Mouse (Mus musculus) embryo, embryonic 11 days (tissue): ENCODE data around the gene Mrpl37.
"Not testable (repeated sequence)": the region's sequence is repeated elsewhere in the genome, so short reads cannot be mapped to it uniquely, and the experiment has no call there.

Experiments
- DNase-seq: peaks from one replicate; pipeline ENCODE4 v3.0.0-alpha.2; 2015

Gene Mrpl37

DNA sequence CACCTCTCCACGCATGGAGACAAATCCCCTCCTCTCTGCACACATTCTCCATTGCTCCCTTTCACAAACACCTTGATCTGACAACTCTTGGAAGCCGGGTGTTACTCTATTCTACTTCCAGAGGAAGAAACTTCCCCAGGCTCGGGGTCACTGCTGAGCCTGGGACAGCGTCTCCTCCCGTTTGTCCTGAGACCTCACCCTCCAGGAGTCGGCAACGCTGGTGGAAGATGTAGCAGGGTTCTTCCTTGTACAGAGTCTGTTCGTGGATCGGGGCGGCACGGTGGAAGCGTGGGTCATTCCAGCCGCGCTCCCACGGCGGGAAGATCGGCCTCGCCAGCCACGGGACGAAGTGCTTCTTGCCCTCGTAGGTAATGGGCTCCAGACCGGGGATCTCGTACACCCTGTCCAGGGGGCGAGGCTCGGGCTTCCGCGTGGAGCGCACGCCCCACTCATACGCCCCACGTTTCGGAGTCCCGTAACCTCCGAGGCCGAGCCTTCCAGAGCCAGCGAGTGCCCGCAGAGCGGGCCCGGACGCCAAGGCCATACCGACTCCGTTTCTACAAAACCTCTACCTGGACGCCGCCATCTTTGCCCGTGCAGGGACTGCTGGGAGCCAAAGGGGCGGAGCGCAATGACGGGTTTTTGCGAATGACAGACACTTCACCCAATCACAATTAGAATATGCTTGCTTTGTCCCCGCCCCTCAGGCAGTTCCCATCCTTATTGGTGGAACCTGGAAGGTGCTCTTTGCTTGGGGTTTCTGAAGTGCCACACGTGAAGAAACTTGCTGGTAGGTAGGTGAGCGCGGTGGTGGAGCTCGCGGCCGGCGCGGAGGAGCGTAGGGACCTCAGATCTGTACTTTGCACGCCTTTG is at the start of gene Mrpl37, which contains the start of gene Cyb5rl:
TSS of gene Mrpl37 (minus strand) at position 617 of the 873 bp plus-strand sequence.
TSS of gene Cyb5rl (plus strand) at position 737 of the 873 bp plus-strand sequence.
- DNase-seq, result peak; percentile 97

- DNase-seq, result no peak
Observed at GRCm38 (mm10) chr4:107114278-107114677, 47.6 kb upstream of the Mrpl37 start.

- not testable (repeated sequence) for DNase-seq
Observed at GRCm38 (mm10) chr4:107109181-107109580, 42.5 kb upstream of the Mrpl37 start.

DNA sequence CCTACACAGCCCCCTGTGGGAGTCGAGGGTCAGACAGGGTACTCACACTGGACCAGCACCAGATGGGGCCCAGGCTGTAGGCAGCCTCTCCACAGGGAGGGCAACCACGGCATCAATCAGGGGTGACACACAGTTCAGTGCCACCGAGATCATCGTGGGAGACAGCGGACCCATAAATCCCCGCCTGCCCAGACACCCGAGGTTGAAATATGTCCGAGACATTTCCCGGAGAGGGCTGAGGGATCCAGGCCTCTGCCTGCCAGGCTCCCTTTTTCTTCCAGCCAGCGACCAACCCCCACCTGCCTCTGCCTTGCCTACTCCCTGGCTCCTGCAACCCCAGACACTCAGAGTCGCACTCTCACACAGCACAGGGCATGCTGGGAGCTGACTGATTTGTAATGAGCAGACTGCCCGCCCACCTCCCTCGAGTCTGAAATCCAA is 41.6 kb upstream of the Mrpl37 start:
- peak; percentile 77 for DNase-seq

DNA sequence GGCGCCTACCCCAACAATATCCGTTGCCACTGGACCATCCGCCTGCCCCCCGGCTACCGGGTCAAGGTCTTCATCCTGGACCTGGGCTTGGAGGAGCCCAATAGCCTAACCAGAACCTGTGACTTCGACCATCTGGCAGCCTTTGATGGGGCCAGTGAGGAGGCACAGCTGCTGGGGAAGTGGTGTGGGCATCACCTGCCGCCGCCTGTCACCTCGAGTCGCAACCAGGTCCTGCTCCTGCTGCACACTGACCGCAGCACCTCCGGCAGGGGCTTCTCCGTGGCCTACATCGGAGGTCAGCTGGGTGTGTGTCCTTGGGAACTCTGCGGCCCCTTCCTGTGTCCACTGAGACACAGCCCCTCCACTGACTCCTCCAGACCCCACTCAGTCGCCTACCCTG is 40.1 kb upstream of the Mrpl37 start:
- DNase-seq, result no peak

DNA sequence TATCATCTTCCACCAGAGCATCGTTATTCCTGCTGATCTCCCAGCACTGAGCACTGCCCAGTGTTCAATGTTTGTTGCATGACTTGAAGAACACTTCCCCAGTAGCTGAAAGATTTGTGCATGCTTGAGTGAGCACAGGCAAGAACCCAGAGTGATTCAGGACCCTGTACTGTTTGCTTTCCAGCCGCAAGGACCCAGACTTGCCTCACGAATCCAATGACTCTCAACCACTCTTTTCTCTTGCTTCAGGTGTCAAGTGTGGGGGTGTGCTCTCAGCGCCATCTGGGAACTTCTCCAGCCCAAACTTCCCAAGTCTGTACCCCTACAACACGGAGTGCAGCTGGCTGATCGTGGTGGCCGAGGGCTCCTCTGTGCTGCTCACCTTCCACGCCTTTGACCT is 35.6 kb upstream of the Mrpl37 start:
- DNase-seq, result no peak

- no peak for DNase-seq
Observed at GRCm38 (mm10) chr4:107098791-107099525, 32.3 kb upstream of the Mrpl37 start.

DNA sequence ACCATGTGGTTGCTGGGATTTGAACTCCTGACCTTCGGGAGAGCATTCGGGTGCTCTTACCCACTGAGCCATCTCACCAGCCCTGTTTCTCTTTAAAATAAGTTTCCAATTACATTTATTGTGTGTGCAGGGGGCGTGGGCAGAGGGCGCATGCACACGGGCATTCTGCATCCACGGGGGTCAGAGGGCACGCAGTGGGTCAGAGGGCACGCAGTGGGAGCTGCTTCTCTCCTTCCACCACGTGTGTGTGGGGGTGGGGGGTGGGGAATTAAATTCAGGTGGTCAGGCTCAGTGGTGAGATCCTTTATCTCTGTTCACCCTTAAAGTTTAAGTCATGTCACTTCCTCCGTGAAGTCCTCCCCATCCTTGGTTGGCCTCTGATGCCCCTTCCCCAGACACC is 31.7 kb upstream of the Mrpl37 start:
- DNase-seq, result no peak

GRCm38 (mm10) chr4:107097871-107098270 is 31.2 kb upstream of the Mrpl37 start:
- no peak for DNase-seq

DNA sequence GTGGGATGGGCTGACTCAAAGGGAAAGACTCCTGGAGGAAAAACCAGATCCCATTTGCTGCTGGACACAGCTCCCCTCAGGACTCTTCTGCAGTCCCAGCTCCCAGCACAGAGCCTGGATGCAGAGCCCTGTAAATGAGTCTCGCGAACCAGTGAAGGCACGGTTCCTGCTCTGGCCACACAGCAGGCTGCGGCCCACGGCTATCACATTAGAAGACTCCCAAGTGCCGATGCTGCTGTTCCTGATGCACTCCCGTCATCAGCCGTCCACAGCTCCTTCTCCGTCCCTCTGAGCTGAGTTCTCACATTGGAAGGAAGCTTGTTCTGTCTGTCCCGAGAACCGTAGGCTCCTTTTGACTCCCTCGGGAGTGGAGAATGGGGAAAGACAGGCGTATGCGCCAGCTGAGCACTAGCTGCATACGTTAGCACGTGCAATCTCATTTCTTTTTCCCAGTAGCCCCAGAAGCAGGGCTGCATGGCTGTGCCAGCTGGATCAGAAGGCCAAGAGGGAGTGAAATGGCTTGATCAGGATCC is 30.2 kb upstream of the Mrpl37 start, which contains the start of gene Cdcp2:
TSS of gene Cdcp2 (plus strand) at position 51 of the 533 bp plus-strand sequence.
- DNase-seq, result peak; percentile 39

GRCm38 (mm10) chr4:107096043-107096442 is 29.4 kb upstream of the Mrpl37 start:
- DNase-seq, result no peak

GRCm38 (mm10) chr4:107094484-107095187 is 28.0 kb upstream of the Mrpl37 start:
- DNase-seq, result peak; percentile 60

- DNase-seq, result no peak
Observed at GRCm38 (mm10) chr4:107091696-107092095, 25.0 kb upstream of the Mrpl37 start.

DNA sequence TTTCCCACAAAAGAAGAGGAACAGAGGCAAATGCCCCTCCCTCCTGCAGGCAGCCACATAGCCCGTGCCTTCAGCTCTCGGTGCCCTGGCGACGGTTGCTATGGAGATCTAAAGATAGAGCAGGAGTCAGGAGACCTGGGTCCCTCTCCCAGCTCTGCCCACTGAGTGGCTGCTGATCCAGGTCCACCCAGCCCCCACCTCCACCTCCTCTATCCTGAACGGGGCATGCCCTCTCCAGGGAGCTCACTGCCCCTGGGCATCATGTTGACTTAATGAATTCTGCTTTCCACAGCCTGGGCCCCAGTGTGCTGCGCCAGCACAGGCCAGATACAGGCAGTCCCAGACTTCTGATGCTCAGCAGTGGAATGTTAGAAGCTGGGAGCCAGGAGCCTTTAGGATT is 18.2 kb upstream of the Mrpl37 start:
- DNase-seq, result peak; percentile 86

GRCm38 (mm10) chr4:107084343-107084742 is 17.7 kb upstream of the Mrpl37 start:
- DNase-seq, result no peak

DNA sequence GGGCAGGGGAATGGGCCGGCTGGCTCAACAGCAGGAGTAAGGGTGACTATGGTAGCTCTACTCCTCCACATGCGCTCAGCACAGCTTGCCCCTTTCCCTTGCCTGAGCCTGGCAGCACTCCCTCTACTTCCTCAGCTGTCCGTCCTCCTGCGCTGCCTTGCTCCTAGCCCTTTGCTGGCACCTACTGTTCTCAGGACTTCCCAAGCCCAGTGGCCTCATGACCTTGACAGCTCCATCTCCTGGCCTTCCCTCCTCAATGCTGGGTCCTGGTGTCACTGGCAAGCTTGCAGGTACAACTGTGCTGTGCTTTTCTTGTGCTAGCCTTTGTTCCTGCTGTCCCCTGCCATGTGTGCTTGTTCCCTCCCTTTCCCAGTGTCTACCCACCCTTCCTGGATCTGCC is 16.5 kb upstream of the Mrpl37 start:
- DNase-seq, result no peak

DNA sequence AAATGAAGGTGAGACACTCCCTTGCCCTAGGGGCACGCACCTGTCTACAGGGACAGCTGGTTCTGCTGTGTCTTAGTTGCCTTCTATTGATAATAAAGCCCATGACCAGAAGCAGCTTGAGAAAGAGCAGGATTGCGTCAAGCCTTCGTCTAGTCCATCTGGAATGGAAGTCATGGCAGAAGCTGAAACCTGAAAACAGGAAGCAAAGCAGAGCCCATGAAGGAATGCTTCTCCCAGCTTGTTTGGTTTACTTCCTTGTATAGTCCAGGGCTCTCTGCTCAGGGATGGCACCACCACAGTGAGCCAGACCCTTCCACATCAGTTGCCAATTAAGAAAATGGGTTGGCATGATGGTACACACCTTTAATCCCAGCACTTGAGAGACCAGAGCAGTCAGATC is 15.5 kb upstream of the Mrpl37 start:
- DNase-seq, result no peak

- no peak for DNase-seq
Observed at GRCm38 (mm10) chr4:107079716-107080115, 13.0 kb upstream of the Mrpl37 start.

- no peak for DNase-seq
Observed at GRCm38 (mm10) chr4:107078894-107079293, 12.2 kb upstream of the Mrpl37 start.

- no peak for DNase-seq
Observed at GRCm38 (mm10) chr4:107075456-107075855, 8.8 kb upstream of the Mrpl37 start.

GRCm38 (mm10) chr4:107072343-107072742 is 5.7 kb upstream of the Mrpl37 start:
- no peak for DNase-seq

GRCm38 (mm10) chr4:107067151-107067840 is 628 bp upstream of the Mrpl37 start:
- peak; percentile 52 for DNase-seq
